Mouse (Mus musculus): ENCODE measurements at regions not wholly inside any gene's neighbourhood (a gene's known extent, or its start where the extent isn't known, plus 50 kb on each side); places are given as distances from the start of the nearest gene placed in this dataset.
"Not testable (repeated sequence)": the region's sequence is repeated elsewhere in the genome, so short reads cannot be mapped to it uniquely, and the experiment has no call there.

DNA sequence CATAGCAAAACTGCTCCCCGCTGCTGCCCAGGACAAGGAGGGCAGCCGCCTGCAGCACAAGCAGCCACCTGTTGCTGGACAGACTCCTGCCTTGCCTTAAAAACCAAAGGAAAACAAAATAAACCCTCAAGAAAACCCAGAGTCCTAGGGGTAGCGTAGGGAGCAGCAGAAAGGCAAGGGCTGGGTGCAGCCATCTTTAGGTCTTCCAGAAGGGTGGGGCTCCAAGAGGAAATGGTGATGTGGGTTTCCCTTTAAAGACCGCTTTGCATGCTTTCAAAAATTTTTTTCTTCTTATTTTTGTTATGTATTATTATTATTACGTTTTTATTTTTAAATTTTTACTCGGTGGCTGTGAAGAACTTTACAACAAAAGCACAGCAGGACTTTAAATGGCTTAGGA, 300.1 kb downstream of the Vrk1 start:
- DNase-seq: peak; percentile 50

DNA sequence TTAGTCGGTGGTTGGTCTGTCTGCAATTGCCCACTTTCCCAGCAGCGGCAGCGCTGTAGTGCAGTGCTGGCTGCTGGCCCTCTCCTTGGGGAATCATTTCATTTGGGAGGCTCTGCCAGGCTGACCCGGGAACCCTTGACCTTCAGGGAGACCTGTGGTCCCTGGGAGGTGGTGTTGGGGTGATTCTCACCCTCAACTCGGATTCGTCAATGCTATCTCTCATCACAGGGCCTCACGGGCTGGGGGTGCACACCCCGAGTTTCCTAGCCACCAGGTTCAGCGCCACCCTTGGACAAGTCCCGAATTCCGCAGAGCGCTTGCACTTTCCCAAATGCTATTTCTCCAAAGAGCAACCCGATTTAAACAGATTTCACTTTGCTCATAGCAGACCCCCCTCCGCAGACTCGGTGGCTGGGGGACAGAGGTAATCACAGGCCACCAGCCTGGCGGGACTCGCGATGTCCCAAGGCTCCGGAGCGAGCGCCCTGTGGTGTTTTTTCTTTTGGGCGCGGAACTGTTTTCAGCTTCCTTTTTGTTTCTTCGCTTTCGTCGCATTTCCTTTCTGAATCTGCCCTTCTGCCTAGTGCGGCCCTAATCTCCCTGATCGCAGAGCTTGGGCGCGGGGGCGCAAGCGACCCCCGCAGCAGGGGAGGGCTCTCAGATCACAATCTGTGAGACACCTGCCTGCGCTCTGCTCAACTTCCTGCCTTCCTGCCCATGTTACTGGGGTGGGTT, 300.7 kb downstream of the Vrk1 start:
- DNase-seq: peak; percentile 85

DNA sequence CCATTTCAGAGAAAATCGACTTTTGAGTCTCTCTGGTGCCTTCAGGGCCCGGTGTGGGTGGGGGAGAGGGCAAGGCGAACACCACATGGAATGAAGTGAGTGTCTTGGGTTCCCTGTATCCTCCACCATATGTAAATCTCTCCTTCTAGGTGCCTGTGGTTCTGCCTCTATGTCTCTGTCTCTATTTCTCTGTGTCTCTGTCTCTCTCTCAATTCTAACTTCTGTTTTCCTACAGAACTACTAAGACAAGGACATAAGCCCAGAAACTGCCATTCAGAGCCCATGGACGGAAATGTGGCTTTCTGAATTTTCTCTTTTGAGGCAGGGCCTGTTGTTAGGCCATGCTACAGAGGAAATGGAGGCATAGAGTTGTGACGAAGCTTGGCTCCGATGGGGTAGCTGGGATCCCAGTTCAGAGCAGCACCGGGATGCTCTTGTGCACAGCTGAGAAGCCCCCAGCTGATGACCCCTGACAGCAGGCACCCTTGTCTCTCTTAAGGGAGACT, 301.3 kb downstream of the Vrk1 start:
- peak; percentile 55 for DNase-seq

DNA sequence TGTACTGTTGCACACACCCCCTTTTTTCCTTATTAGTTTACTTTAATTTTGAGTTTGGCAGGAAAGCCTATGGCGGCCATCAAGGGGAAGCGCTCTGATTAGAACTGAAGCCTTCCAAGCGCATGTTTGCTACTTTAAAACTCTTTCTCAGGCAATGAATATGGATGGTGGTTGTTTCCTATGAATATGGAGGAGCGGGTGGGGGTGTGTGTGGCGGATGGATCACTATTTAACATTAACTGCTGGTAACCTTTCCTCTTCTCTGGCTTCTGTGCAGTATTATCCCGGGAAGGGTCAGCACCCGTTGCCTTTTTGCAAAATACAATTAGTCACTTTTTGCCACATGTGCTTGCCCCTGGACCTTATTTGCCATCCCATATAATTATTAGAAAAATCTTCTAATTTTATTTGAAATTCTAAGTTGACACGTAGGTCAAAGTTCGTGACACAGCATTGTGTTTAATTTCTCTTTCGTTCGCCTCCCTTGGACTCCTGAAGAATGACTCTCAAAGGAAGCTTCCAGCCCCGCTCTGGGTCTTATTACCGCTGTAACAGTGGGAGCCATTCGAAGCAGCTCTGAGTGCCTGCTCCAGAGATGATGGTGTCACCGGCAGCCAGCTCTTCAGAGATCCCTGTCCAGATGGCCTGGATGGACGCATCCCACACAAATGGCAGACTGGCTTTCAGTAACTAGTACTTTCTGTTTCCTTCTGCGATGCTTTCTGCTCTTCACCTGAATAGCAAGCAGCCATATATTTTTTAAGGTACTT, 302.0 kb downstream of the Vrk1 start:
- DNase-seq: peak; percentile 35

DNA sequence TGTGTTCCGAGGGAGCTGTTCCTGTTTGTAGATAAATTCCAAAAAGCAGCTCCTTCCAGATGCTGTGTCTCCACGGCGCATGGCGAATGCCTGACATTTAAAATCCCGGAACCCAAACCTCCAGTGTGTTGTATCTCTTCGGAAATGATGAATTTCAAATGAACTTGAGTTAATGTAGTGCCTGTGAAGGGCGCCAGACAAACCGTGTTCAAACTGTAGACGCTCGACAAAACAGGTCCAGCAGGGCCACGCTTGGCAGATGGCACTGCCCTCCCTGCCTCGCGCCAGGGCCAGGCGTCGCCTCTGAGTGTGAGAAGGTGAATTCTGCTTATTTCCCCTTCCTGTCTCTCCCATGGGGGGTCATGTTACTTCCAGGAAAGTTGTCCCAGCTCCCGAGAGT, 307.7 kb downstream of the Vrk1 start:
- DNase-seq: no peak

DNA sequence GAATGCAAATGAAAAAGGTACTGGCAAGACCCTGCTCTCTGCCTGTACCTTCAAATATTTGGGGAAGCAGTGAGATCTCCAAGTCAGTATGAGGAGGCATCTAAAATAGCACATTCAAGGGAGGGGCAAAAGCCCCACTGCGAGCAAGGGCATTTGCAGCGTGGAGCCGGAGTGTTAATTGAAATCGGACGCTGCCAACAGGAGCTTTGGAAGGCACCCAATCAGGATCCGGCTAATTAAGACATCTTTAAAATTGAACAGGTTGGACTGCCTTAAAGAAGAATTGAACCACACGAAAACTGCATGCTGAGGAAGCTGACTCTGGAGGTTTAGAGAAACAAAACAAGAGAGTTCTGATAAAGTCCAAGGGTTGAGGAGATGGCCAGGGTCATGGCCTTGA, 311.5 kb downstream of the Vrk1 start:
- no peak for DNase-seq

GRCm38 (mm10) chr12:106326611-106327010, 316.6 kb downstream of the Vrk1 start:
- no peak for DNase-seq

- no peak for DNase-seq
Observed at GRCm38 (mm10) chr12:106327351-106327750, 317.3 kb downstream of the Vrk1 start.

DNA sequence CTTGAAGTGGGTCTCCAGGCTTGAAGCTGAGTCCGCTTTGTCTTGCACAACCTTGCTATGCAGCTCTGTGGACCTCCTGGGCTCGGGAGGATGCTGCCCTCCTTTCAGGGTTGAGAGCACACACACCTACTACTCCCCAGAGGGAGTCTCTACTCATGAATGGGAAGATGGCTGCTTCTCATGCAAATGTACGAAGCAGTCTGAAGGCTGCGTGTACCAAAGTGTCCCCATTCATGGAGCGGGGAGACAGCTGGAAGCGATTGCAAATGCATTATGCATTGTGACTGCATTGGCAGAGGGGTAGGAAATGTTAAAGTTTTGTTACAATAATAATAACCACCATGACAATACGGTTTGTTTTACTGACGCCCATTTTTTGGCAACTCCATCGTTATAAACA, 347.8 kb downstream of the Vrk1 start:
- no peak for DNase-seq

- not testable (repeated sequence) for DNase-seq
Observed at GRCm38 (mm10) chr12:106361646-106362045, 351.6 kb downstream of the Vrk1 start.

GRCm38 (mm10) chr12:106374840-106375375, 364.9 kb downstream of the Vrk1 start:
- no peak for DNase-seq

DNA sequence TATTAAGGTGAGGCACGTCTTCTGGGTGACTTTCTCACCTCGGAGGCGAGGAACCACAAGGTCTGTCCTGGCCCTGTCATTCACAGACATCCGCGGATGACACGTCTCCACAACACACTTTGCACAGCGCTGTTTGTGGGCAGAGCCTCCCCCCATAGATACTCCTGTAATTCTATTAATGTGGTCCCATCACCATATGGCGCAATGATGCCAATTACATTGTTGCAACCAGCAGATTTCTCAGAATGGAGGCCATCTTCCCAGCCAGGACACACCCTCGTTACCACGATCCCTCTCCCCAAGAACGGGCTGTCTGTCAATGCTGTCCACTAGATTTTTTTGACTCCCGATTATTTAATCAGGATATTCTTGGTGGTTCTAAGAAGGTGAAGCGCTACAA, 365.9 kb downstream of the Vrk1 start:
- DNase-seq: no peak

- DNase-seq: no peak
Observed at GRCm38 (mm10) chr12:106376783-106377182, 366.8 kb downstream of the Vrk1 start.

- DNase-seq: no peak
Observed at GRCm38 (mm10) chr12:106377281-106377680, 367.3 kb downstream of the Vrk1 start.

GRCm38 (mm10) chr12:106377761-106378160, 367.7 kb downstream of the Vrk1 start:
- DNase-seq: no peak

DNA sequence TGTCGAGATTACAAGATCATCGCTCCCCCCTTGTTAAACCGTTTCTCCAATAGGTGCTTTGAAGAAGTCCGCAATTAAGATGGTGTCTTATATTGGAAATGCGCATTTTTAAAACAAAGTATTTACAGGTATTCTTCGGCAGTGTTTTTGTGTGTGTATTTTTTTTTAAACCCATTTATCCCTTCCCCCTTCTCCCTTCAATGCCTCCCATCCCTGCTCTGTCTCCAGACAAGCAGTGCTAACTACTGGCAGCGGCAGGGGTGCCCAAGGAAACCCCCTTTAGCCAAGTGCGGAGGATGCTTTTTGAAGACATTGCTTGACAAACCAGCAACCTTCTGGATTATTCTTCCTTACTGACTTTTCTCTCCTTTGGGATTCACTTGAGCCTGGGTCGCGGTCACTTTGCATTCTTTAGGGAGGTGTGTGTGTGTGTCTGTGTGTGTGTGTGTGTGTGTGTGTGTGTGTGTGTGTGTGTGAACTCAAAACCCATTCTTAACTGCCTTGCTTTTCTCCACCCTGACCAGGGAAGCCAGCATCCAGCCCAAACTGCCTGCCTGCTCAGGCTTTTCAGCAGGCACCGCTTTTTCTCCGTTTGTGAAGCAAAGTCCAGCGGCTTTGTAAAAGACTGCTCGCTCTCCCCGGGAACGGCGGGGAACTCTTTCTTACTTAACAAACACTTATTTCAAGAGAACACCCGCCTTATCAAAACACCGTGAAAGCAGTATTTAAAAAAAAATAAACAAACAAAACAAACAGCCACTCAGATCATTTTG, 368.5 kb downstream of the Vrk1 start:
- peak; percentile 26 for DNase-seq

DNA sequence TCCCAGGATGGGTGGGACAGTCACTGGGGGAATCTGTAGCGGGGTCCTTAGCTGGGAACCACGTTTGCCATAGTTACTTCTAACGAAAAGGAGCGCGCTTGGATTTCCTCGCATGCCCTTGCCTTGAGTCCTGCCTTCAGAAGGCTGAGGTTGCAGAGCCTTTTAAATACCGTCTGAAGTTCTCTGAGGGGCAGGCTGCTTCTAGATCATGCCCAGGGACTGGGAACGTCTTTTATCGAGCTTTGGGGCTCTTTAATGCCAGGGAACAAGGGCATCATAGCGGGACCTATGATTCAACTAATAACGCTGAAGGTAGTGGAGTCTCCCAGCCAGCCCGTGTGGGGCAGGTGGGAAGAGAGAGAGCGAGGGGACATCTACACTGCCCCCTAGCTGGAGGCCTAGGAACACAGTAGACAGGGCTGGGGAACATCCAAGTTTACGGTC, 369.1 kb downstream of the Vrk1 start:
- peak; percentile 75 for DNase-seq

GRCm38 (mm10) chr12:106379779-106380178, 369.8 kb downstream of the Vrk1 start:
- DNase-seq: no peak

- DNase-seq: no peak
Observed at GRCm38 (mm10) chr12:106381821-106382220, 371.8 kb downstream of the Vrk1 start.

DNA sequence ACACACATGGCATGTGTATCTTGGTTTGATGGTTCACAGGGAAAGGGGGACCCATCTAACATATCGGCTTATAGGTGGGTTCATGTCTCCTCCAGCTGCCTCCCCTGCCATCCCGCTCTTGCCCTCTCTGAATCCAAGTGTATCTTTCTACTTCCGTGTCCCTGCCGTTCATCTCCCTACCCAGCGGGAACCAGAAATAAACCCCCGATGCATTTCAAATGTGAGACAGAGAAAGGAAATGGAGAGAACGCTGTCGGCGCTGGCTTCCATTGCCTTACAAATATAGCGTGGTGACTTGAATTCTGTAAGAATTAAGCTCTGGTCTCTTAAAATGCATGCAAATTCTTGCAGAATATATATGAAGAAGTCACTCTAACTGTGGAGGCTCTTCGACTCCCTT, 379.2 kb downstream of the Vrk1 start:
- no peak for DNase-seq

DNA sequence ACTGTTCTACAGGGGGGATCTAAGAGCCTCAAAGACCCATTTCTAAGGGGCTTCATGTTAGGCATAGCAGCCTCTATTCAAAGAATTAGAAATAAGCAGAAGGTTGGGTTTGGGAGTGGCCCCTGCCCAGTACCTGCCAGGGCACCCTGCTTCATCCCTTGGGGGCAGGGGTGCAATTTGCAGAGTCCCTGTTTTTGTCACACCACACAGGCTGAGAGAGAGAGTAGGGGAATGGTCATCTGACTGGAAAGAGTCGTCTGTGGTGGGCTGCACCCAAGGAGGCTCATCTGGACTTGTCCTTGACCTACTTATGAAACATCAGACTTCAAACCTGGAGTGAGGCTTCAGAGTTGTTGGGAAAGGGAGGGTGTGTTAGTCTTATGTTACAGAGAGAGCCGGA, 382.3 kb downstream of the Vrk1 start:
- no peak for DNase-seq

GRCm38 (mm10) chr12:106399085-106399484, 389.1 kb downstream of the Vrk1 start:
- no peak for DNase-seq

DNA sequence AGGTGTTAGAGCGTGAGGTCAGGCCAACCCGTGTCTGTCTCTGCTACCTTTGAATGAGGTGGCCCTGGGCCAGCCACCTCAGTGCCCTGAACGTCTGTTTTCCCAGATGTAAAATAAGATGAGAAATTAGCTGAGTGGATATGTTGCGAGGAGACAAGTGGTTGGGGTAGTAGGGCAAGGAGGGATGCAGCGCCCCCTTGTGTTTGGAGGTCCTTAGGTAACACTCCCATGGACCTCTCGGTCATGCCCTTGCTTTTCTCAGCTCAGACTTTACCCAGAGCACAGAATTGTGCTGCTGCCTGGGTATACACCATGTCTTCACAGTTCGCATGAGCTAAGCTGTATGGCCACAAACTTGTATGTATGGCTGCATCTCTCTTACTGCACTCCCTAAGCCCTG, 401.0 kb downstream of the Vrk1 start:
- peak; percentile 75 for DNase-seq
